In the genomic region with DNA sequence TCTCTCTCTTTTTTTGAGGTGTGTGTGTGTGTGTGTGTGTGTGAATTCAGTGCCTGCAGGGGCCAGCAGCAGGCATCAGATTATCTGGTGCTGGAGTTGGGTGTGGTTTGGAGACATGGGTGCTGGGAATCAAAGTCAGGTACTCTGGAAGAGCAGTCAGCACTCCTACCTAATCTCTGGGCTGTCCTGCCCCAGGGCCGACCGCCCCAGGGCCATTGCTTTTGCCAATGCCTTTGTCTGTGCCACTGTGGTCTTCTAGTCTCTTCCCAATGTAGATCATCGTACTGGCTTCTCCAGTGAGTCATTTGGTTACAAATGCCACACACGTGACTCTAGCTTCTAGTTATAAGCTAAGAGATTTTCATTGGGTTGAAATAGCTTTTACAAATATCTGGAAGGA, we compare ENCODE assay signal across 17 mouse cellular contexts.
"Had no signal": no experiment of that assay in that cellular context is flagged by ENCODE, and none has a peak within 500 bp of the region (broad histone marks: within the 10 kb centered on the region; RNA-seq: fewer than 3 reads in every experiment).

No protein-coding gene starts in this region.

- DNase-seq: kidney, postnatal 14 days; liver, embryonic 13.5 days; lung, adult 2 months; lung, postnatal 14 days; right cerebral cortex, adult 18-20 months; right cerebral cortex, postnatal 14 days; right cerebral cortex, postnatal 4 days; thymus, adult 2 months; thymus, postnatal 14 days; thymus, postnatal 4 days had no signal

- H3K4me1 ChIP-seq: limb, embryonic 10.5 days; midbrain, embryonic 15.5 days; neural tube, embryonic 12.5 days had no signal

- H3K27ac ChIP-seq: limb, embryonic 10.5 days; limb, embryonic 13.5 days; macrophage; midbrain, embryonic 12.5 days; midbrain, embryonic 15.5 days; neural tube, embryonic 12.5 days; neural tube, embryonic 15.5 days had no signal

- H3K9me3 ChIP-seq: limb, embryonic 10.5 days; limb, embryonic 13.5 days; liver, embryonic 13.5 days; midbrain, embryonic 12.5 days; midbrain, embryonic 15.5 days; neural tube, embryonic 12.5 days; neural tube, embryonic 15.5 days had no signal

- H3K9ac ChIP-seq: limb, embryonic 13.5 days; liver, embryonic 13.5 days; midbrain, embryonic 12.5 days; midbrain, embryonic 15.5 days; neural tube, embryonic 12.5 days; neural tube, embryonic 15.5 days had no signal

- H3K27me3 ChIP-seq: limb, embryonic 13.5 days; liver, embryonic 13.5 days; midbrain, embryonic 12.5 days; midbrain, embryonic 15.5 days; neural tube, embryonic 12.5 days; neural tube, embryonic 15.5 days had no signal

- H3K36me3 ChIP-seq: limb, embryonic 10.5 days; limb, embryonic 13.5 days; liver, embryonic 13.5 days; midbrain, embryonic 12.5 days; midbrain, embryonic 15.5 days; neural tube, embryonic 12.5 days; neural tube, embryonic 15.5 days had no signal

- H3K4me3 ChIP-seq: limb, embryonic 10.5 days; limb, embryonic 13.5 days; liver, embryonic 13.5 days; midbrain, embryonic 12.5 days; midbrain, embryonic 15.5 days; neural tube, embryonic 12.5 days; neural tube, embryonic 15.5 days had no signal

- H3K4me2 ChIP-seq: limb, embryonic 13.5 days; liver, embryonic 13.5 days; midbrain, embryonic 12.5 days; midbrain, embryonic 15.5 days; neural tube, embryonic 12.5 days; neural tube, embryonic 15.5 days had no signal

- ATAC-seq: midbrain, embryonic 15.5 days had no signal
